Mouse (Mus musculus): Measurements from ENCODE around the gene Nxt1.
A peak's percentile ranks its signal among the peaks of the same experiment; 100 is the strongest.

Nxt1 gene

DNA sequence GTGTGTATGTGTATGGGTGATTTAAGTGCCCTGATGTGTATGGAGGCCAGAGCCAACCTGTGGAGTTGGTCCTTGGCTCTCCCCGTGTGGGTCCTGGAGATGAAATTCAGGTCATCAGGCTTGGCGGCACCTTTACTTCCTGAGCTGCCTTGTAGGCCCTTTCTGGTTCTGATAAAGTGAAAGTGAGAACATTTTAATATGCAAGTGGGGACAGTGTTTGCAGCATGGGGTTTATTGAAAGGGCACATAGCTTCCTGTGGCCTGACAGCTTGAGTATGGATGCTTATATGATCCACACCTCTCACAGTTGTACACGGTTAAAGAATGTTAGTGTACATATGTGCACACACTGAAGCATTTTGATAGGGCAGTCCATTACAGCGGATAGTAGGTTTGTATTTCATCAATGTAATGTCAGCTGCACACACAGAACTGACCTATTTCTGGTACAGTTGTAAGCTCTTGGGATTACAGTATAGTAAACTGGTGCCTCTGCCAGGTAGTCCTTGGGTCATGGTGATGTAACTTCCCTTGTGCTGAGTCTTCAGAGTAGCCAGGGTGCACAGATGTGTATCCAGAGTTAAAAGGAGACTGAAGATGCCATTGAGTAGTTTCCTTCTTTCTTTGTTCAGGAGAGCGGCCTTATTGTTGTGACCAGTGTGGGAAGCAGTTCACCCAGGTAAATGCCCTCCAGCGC, 17.2 kb downstream of the Nxt1 start:
- no peak for DNase-seq (ENCODE audit: low read depth)

DNA sequence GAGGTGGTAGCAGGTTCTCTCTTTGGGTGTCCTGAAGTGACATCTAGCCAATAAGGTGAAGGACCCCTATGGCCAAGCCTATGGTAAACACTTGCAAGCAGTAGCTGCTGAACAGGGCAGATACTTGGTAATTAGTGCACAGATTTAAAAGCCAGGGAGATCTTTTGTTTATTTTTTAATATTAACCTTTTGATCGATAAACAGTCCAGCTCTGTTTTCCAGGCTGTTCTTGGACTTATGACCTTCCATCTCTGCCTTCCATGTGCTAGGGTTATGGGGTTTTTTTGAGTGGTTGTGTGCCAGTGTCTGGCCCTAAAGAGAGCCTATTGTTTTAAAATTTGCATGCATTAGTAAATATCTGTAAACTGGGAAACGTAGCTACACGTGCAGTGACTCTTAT, 17.9 kb downstream of the Nxt1 start:
- DNase-seq (ENCODE audit: low read depth) = no peak

DNA sequence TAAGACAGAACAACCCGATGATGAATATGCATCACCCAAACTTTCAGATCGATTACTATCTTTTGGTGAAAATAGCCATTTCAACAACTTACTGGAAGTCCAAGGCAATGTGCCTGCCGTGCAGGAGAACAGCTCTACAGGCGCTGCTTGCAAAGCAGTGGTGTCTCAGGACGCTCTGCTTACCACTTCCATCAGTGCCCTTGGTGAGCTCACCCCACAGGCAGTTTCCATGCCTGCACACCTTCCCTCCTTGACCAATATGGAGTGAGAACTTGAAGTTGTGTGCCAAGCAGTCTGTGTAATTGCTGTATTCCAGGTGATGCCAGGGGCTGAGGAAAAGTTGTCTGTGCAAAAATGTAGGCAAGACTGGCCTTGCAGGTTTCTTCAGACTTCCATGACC, 18.4 kb downstream of the Nxt1 start:
- no peak for DNase-seq (ENCODE audit: low read depth)

DNA sequence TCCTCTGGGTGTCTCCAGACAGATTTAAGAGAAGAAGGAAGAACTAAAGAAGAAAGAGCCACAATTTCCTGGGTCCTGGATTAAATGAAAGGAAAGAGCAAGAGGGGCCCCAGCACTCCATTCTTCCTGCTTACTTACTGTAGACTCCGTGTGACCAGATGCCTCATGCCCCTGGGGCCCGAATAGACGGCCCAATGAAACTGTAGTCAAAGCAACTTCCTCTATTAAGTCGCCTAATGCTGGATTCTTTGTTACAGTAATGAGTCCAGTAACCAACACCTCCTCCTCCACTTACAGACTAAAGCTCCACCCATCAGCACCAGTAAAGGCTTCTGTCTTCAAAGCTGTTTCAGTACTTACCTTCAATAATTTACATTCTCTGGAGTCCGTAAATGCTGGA, 26.2 kb downstream of the Nxt1 start:
- DNase-seq (ENCODE audit: low read depth) = no peak

DNA sequence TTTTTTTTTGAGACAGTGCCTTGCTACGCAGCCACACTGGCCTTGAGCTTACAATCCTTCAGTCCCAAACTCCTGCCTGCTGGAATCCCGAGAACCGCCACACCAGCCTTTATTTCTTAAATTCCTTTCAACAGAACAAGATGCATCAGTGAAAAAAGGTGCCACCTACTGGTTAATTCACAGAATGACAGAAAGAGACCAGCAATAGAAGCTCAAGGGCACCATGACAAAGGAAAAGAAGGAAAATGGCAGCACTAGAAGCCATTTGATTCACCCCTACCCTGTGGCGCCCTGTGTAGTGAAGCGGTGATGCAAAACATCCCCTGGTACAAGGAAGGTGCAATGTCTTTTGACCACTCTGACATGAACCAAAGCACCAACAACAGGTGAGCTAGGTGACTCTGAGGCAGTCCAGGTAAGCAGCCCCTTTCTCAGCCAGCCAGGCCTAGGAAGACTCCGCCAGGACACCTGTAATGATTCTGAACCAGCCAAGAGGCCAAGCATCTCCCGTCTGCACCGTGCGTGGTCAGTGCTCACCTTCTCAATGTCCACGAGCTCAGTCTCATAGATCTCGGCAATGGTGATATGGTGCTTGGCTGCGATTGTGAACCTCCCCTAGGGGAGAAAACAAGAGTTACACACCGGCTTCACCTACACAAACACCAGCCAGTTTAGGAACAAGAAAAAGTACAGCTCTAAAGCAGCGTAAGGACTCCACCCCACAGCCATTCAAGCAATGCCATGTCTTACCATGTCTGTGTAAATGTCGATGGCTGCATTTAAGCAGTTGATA, 34.2 kb downstream of the Nxt1 start:
- peak; percentile 68 for DNase-seq (ENCODE audit: low read depth)

DNA sequence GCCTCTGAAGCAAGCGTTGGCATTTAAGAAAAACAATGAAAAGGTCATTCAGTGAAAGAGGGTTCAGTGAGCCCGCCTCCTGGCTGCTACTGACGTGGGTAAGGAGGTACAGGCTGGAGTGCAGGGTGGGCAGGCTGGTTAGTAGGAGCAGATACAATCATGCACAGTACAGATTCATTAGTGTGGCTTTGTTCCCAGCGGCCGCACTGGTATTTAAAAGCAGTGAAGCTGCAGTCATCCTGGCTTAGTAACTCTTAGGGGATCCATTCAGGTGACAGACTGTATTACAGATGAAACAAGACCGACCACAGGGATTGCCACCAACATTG, 34.8 kb downstream of the Nxt1 start:
- DNase-seq (ENCODE audit: low read depth) = no peak

DNA sequence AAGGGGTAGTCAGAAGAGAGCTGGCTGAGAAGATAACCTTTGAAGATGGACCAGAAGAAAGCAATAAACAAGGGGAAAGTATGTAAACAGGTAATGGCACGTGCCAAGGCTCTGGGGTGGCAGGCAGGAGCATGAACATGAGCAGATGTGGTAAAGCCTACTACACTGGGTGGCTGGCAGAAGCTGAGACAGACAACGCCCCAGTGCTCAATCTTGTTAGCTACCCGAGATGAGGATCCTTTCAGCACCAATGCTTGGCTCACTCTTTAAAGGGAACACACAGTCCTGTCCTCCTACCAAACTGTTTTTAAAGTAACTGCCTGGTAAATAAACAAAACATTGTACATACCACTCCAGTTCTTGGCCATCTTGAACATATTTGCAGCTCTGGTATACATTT, 39.9 kb downstream of the Nxt1 start:
- no peak for DNase-seq (ENCODE audit: low read depth)

DNA sequence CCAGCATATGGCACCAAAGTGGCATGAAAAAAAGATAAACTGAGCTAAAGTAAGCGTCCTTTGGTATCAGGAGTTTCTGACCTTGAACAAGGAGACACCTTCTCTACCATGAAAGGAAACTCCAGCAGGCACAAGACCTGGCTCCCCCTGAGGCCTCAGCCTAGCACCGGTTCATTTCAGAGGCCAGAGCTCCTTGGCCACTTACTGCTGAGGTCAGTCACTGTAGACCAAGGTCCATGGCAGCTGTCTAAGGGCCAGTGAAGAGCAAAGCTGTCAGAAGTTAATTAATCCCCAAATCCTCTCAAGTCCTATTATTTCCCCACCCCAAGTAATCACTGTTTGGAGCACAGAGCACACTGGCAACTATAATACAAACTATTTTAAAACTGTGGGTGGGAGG, 44.7 kb downstream of the Nxt1 start:
- no peak for DNase-seq (ENCODE audit: low read depth)

DNA sequence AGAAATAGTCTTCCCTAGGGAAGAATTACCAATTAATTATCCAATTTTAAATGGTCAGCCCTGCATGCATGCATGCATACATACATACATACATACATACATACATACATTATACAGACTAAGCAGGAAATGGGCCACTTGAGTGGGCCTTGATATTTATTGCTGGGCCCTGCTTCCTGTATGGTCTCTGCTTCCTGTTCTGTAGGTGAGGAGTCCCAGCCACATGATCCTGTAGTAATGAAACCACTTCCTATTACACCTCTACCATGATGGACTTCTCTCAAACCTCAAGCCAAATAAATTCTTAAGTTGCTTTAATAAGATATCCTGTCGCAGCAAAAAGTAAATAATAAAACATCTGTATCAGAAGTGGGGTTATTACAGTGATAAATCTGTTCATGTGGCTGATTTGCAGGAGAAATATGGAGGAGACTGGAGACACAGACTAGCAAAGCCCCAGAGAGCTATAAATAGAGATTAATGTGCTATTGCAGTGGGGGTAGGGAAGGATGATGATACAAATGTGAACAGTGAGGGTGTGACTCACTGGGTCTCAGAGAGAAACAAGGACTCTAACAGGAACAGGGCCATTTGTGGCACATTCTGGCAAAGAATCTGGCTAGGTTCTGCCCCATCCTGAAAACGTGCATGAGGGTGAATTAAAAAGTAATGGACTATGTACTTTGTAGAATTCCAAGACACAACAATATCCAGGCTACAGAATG, 47.0 kb downstream of the Nxt1 start:
- peak; percentile 50 for DNase-seq (ENCODE audit: low read depth)

Measured in NIH3T3 (cell line).